Mouse (Mus musculus): ENCODE data around the gene Fpr-rs4.
"Not testable (repeated sequence)": the region's sequence is repeated elsewhere in the genome, so short reads cannot be mapped to it uniquely, and the experiment has no call there.

Fpr-rs4 gene

GRCm38 (mm10) chr17:18021433-18021832, at the start of gene Fpr-rs4:
Gene Fpr-rs4 (plus strand): TSS chr17:18021733.
- no peak for DNase-seq

GRCm38 (mm10) chr17:17973443-17973842, 48.1 kb upstream of the Fpr-rs4 start:
- DNase-seq = no peak

- not testable (repeated sequence) for DNase-seq
Measured at GRCm38 (mm10) chr17:17981232-17981631, 40.3 kb upstream of the Fpr-rs4 start.

GRCm38 (mm10) chr17:18004752-18005151, 16.8 kb upstream of the Fpr-rs4 start:
- DNase-seq = no peak

- no peak for DNase-seq
Measured at GRCm38 (mm10) chr17:18049124-18049523, 27.6 kb downstream of the Fpr-rs4 start, which contains the start of gene Vmn2r124. Gene Vmn2r124 (plus strand): TSS chr17:18049424.
